Mouse (Mus musculus): ENCODE data around the gene Lkaaear1. TPM values are rescaled to one million over a fixed set of nuclear protein-coding genes. Genes with fewer than 3 reads are reported as not detected.

Gene Lkaaear1
- not detected for total RNA-seq (2021)
- long read RNA-seq, experiment 1, result 0 reads
- long read RNA-seq, experiment 2, result 0 reads

- DNase-seq (ENCODE audit: low spot score), result no peak
These were observed at the start of gene Lkaaear1 for GRCm38 (mm10) chr2:181698241-181698640. Gene Lkaaear1, minus strand, starts transcription at chr2:181698442.

GRCm38 (mm10) chr2:181730051-181730450 lies 31.8 kb upstream of the Lkaaear1 start:
- DNase-seq (ENCODE audit: low spot score), result no peak

GRCm38 (mm10) chr2:181727659-181728262 lies 29.5 kb upstream of the Lkaaear1 start:
- no peak for DNase-seq (ENCODE audit: low spot score)

- DNase-seq (ENCODE audit: low spot score), result no peak
These were observed 24.0 kb upstream of the Lkaaear1 start for GRCm38 (mm10) chr2:181722213-181722612.

- no peak for DNase-seq (ENCODE audit: low spot score)
These were observed 23.0 kb upstream of the Lkaaear1 start for GRCm38 (mm10) chr2:181721200-181721599.

GRCm38 (mm10) chr2:181720061-181720460 lies 21.8 kb upstream of the Lkaaear1 start:
- no peak for DNase-seq (ENCODE audit: low spot score)

- no peak for DNase-seq (ENCODE audit: low spot score)
These were observed 18.7 kb upstream of the Lkaaear1 start for GRCm38 (mm10) chr2:181716991-181717390.

GRCm38 (mm10) chr2:181715382-181715781 lies 17.1 kb upstream of the Lkaaear1 start:
- DNase-seq (ENCODE audit: low spot score), result no peak

GRCm38 (mm10) chr2:181714903-181715326 lies 16.7 kb upstream of the Lkaaear1 start, which contains the start of gene Oprl1:
Gene Oprl1, plus strand, starts transcription at chr2:181715016.
- no peak for DNase-seq (ENCODE audit: low spot score)

GRCm38 (mm10) chr2:181713749-181714148 lies 15.5 kb upstream of the Lkaaear1 start:
- DNase-seq (ENCODE audit: low spot score), result no peak

- DNase-seq (ENCODE audit: low spot score), result no peak
These were observed 8.4 kb upstream of the Lkaaear1 start for GRCm38 (mm10) chr2:181706668-181707067.

- DNase-seq (ENCODE audit: low spot score), result no peak
These were observed 1.3 kb downstream of the Lkaaear1 start for GRCm38 (mm10) chr2:181696801-181697420.

GRCm38 (mm10) chr2:181695776-181696175 lies 2.5 kb downstream of the Lkaaear1 start:
- DNase-seq (ENCODE audit: low spot score), result no peak

GRCm38 (mm10) chr2:181694581-181694980 lies 3.7 kb downstream of the Lkaaear1 start:
- no peak for DNase-seq (ENCODE audit: low spot score)

GRCm38 (mm10) chr2:181693339-181694280 lies 4.6 kb downstream of the Lkaaear1 start, which contains the start of gene Rgs19:
Gene Rgs19, minus strand, starts transcription at chr2:181693977.
- DNase-seq (ENCODE audit: low spot score), result peak; percentile 74

- DNase-seq (ENCODE audit: low spot score), result no peak
These were observed 5.9 kb downstream of the Lkaaear1 start for GRCm38 (mm10) chr2:181692304-181692703.

- no peak for DNase-seq (ENCODE audit: low spot score)
These were observed 6.7 kb downstream of the Lkaaear1 start for GRCm38 (mm10) chr2:181691571-181691970.

- DNase-seq (ENCODE audit: low spot score), result no peak
These were observed 7.2 kb downstream of the Lkaaear1 start for GRCm38 (mm10) chr2:181691083-181691482.

- no peak for DNase-seq (ENCODE audit: low spot score)
These were observed 8.6 kb downstream of the Lkaaear1 start for GRCm38 (mm10) chr2:181689466-181690160.

GRCm38 (mm10) chr2:181687586-181687985 lies 10.7 kb downstream of the Lkaaear1 start:
- no peak for DNase-seq (ENCODE audit: low spot score)

- no peak for DNase-seq (ENCODE audit: low spot score)
These were observed 12.6 kb downstream of the Lkaaear1 start for GRCm38 (mm10) chr2:181685686-181686085.

All from gastrocnemius, adult 18-20 months (tissue).